ENCODE assay signal across 7 mouse cellular contexts in the genomic region with DNA sequence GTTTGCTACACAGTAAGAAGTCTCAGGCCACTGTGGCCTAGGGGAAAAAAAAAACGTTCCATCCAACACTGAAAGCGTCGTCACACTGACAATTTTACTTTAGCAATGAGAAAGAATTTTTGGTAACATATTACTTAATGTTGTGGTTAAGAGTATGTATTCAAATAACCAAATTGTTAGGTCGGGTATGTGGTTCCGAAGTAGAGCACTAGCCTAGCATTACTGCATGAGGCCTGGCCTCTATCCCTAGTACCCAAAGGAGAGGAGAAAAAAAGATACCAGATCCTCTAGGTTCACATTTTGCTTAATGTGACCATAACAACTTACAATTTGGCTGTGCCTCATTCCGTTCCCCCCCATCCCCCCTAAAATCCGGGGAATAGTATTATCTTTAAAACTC. TPM values are rescaled to one million over a fixed set of nuclear protein-coding genes. Genes with fewer than 3 reads are reported as not detected.
DNase-seq lines count a peak whose midpoint lies in the region; ATAC-seq lines count a peak whose summit lies in the region.

No protein-coding gene starts in this region.

- peak overlapping the region; percentile 93 for H3K9ac ChIP-seq in hindbrain, embryonic 12.5 days
- H3K9ac ChIP-seq in midbrain, embryonic 11.5 days (ENCODE audit: low read length): peak overlapping the region; percentile 95

- peaks cover 6% of the 10 kb centered on the region; the same call in 1 of the 2 replicates for H3K36me3 ChIP-seq in embryonic facial prominence, embryonic 10.5 days (replicated peaks)
- no peaks in the 10 kb centered on the region for H3K36me3 ChIP-seq in hindbrain, embryonic 12.5 days
- H3K36me3 ChIP-seq in midbrain, embryonic 11.5 days (ENCODE audit: control insufficient read depth, insufficient read depth, low read length): no peaks in the 10 kb centered on the region

- WGBS in embryonic facial prominence, embryonic 10.5 days: 13% methylated on average over 7 of the region's 7 CpGs
- 19% methylated on average over 7 of the region's 7 CpGs for WGBS in hindbrain, embryonic 12.5 days
- 24% methylated on average over 7 of the region's 7 CpGs for WGBS in midbrain, embryonic 11.5 days

- ATAC-seq in hindbrain, embryonic 12.5 days (ENCODE audit: low FRiP score): peak; percentile 30
- ATAC-seq in midbrain, embryonic 11.5 days (ENCODE audit: low FRiP score): no peak
- no peak for ATAC-seq in megakaryocyte progenitor cell, adult 5-6 weeks (replicated peaks; ENCODE audit: poor library complexity)

- H3K27me3 ChIP-seq in embryonic facial prominence, embryonic 10.5 days (replicated peaks; ENCODE audit: low read depth, poor library complexity, severe bottlenecking): no peaks in the 10 kb centered on the region
- no peaks in the 10 kb centered on the region for H3K27me3 ChIP-seq in hindbrain, embryonic 12.5 days
- no peaks in the 10 kb centered on the region for H3K27me3 ChIP-seq in midbrain, embryonic 11.5 days (ENCODE audit: control insufficient read depth, insufficient read depth, low read length)

- peak overlapping the region; percentile 96 for H3K27ac ChIP-seq in embryonic facial prominence, embryonic 10.5 days (replicated peaks)
- H3K27ac ChIP-seq in hindbrain, embryonic 12.5 days: peak overlapping the region; percentile 96
- H3K27ac ChIP-seq in midbrain, embryonic 11.5 days (ENCODE audit: low read depth, low read length): peak overlapping the region; percentile 88; the same call in 1 of the 2 replicates

- peak overlapping the region; percentile 95 for H3K4me3 ChIP-seq in embryonic facial prominence, embryonic 10.5 days
- H3K4me3 ChIP-seq in hindbrain, embryonic 12.5 days: peak overlapping the region; percentile 84
- H3K4me3 ChIP-seq in midbrain, embryonic 11.5 days (ENCODE audit: low read depth, low read length): peak overlapping the region; percentile 85

- H3K4me1 ChIP-seq in embryonic facial prominence, embryonic 10.5 days: peaks cover 19% of the 10 kb centered on the region
- H3K4me1 ChIP-seq in hindbrain, embryonic 12.5 days: peaks cover 11% of the 10 kb centered on the region
- peaks cover 2% of the 10 kb centered on the region; the same call in 1 of the 2 replicates for H3K4me1 ChIP-seq in midbrain, embryonic 11.5 days (ENCODE audit: control insufficient read depth, insufficient read depth, low read length)

- peak overlapping the region; percentile 91 for H3K4me2 ChIP-seq in hindbrain, embryonic 12.5 days (replicated peaks)
- peak overlapping the region; percentile 64 for H3K4me2 ChIP-seq in midbrain, embryonic 11.5 days

- no peaks in the 10 kb centered on the region for H3K9me3 ChIP-seq in embryonic facial prominence, embryonic 10.5 days
- H3K9me3 ChIP-seq in hindbrain, embryonic 12.5 days (replicated peaks): no peaks in the 10 kb centered on the region
- H3K9me3 ChIP-seq in midbrain, embryonic 11.5 days (ENCODE audit: control insufficient read depth, low read length): no peaks in the 10 kb centered on the region

- DNase-seq in ovary, postnatal 10 days (ENCODE audit: low spot score): peak; percentile 1
- DNase-seq in ovary, adult 18-20 months (ENCODE audit: low spot score): no peak
- no peak for DNase-seq in embryonic facial prominence, embryonic 10.5 days (ENCODE audit: low spot score)
- peak; percentile 86 for DNase-seq in midbrain, embryonic 11.5 days (ENCODE audit: low spot score, missing footprints)
- DNase-seq in gastrocnemius, postnatal 10 days: no peak

RNA-seq across cellular contexts. Expression of gene Pdss2, which starts 0.8 kb away (rescaled TPM):
- 15.5 and 15.9 TPM in 2 replicates for polyA plus RNA-seq in embryonic facial prominence, embryonic 10.5 days (2016; fragmentation: Nextera tagmentation; extraction: Ambion mirVana)
- 14.6 and 14.9 TPM in 2 replicates for polyA plus RNA-seq in hindbrain, embryonic 12.5 days (2016; fragmentation: Nextera tagmentation; extraction: Ambion mirVana)
- 14.7 and 16.6 TPM in 2 replicates for polyA plus RNA-seq in midbrain, embryonic 11.5 days (2014; fragmentation: Nextera tagmentation; extraction: Ambion mirVana)
- 10 to 100 TPM; 17.9 to 21.9 TPM for total RNA-seq in gastrocnemius, postnatal 10 days (2021)
- 10.3 and 11.4 TPM in 2 replicates for total RNA-seq in megakaryocyte progenitor cell, adult 5-6 weeks (2015)
- total RNA-seq in megakaryocyte progenitor cell, adult 5-6 weeks (2017): 14.8 and 23.7 TPM in 2 replicates

RNA-seq across cellular contexts. Expression of gene 9030612E09Rik, which starts 46.0 kb away (rescaled TPM):
- polyA plus RNA-seq in embryonic facial prominence, embryonic 10.5 days (2016; fragmentation: Nextera tagmentation; extraction: Ambion mirVana): 0.80 and 1.4 TPM in 2 replicates
- polyA plus RNA-seq in hindbrain, embryonic 12.5 days (2016; fragmentation: Nextera tagmentation; extraction: Ambion mirVana): 2.5 and 2.6 TPM in 2 replicates
- 0.92 and 1.5 TPM in 2 replicates for polyA plus RNA-seq in midbrain, embryonic 11.5 days (2014; fragmentation: Nextera tagmentation; extraction: Ambion mirVana)
- 1 to 10 TPM; 2.5 to 2.6 TPM for total RNA-seq in gastrocnemius, postnatal 10 days (2021)
- not detected in 2 replicates for total RNA-seq in megakaryocyte progenitor cell, adult 5-6 weeks (2015)
- total RNA-seq in megakaryocyte progenitor cell, adult 5-6 weeks (2017): not detected in 2 replicates

RNA-seq across cellular contexts. Expression of gene Sobp, which starts 46.1 kb away (rescaled TPM):
- 3.1 and 3.2 TPM in 2 replicates for polyA plus RNA-seq in embryonic facial prominence, embryonic 10.5 days (2016; fragmentation: Nextera tagmentation; extraction: Ambion mirVana)
- 10.8 and 11.5 TPM in 2 replicates for polyA plus RNA-seq in hindbrain, embryonic 12.5 days (2016; fragmentation: Nextera tagmentation; extraction: Ambion mirVana)
- 5.7 and 5.8 TPM in 2 replicates for polyA plus RNA-seq in midbrain, embryonic 11.5 days (2014; fragmentation: Nextera tagmentation; extraction: Ambion mirVana)
- total RNA-seq in gastrocnemius, postnatal 10 days (2021): 10 to 100 TPM; 21.6 to 28.6 TPM
- not detected in 2 replicates for total RNA-seq in megakaryocyte progenitor cell, adult 5-6 weeks (2015)
- not detected in 2 replicates for total RNA-seq in megakaryocyte progenitor cell, adult 5-6 weeks (2017)

Comparison
In these comparisons a context has a peak if more than half of its experiments do, and no peak if none do; other contexts are left out.
1. DNase-seq: peak in ovary, postnatal 10 days (single experiment) and midbrain, embryonic 11.5 days (single experiment); none in ovary, adult 18-20 months (single experiment), embryonic facial prominence, embryonic 10.5 days (single experiment) and gastrocnemius, postnatal 10 days (single experiment).
2. Peak in every context shown above with its lines, with median percentiles within 50 percentile points of each other: H3K27ac ChIP-seq and H3K4me3 ChIP-seq.